Mouse (Mus musculus): Measurements from ENCODE around the gene Nek1. TPM values are rescaled to one million over a fixed set of nuclear protein-coding genes. Genes with fewer than 3 reads are reported as not detected.

Nek1 gene
- total and polyA plus RNA-seq, 2 experiments from 2014 or later: 18.4 to 19.5 TPM

DNA sequence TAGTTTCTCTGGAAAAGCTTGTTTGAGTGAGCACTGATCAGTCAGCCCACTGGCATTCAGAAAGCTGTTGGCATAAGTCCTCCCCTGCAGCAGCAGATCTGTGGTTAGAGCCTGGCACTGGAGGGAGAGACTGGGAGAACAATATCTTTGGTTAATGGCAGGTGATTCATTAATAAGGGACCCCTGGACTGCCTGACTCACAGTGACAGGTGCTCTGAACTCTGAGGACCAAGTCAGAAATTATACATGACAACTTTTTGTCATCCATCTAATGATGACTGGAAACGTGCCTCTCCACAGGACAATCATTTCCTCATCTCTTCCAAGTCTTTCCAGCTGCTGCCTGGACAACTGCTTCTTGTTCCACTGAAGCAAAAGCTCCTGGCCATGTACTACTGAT, 163.4 kb downstream of the Nek1 start:
- ATAC-seq: no peak
- WGBS: 69% methylated on average over 1 of the region's 1 CpGs

DNA sequence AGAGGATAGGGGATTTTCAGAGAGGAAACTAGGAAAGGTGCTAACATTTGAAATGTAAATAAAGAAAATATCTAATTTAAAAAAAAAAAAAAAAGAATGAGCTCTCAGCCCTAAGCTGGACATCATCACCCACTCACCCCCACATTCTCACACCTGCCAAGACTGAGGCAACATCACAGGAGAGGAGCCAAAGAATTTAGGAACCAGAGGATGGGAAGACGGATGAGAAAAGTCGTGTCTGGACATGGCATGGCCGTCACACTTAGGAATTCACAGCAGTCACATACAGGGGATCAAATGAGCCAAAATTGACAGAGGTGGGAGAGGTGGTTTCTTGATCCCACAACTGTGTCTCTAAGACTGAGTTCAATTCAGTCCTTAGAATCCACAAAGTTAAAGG, 165.5 kb downstream of the Nek1 start:
- no peaks in the 10 kb centered on the region for H3K36me3 ChIP-seq (ENCODE audit: insufficient read depth)
- no peak overlapping the region for H3K4me3 ChIP-seq (ENCODE audit: low read depth, low read length)
- no peak overlapping the region for H3K4me2 ChIP-seq (ENCODE audit: low read depth)
- H3K9ac ChIP-seq: no peak overlapping the region
- H3K4me1 ChIP-seq (ENCODE audit: insufficient read depth): no peaks in the 10 kb centered on the region
- H3K27ac ChIP-seq (ENCODE audit: low read depth, low read length): no peak overlapping the region
- no peak for ATAC-seq
- 86% methylated on average over 3 of the region's 3 CpGs for WGBS
- no peaks in the 10 kb centered on the region for H3K27me3 ChIP-seq (ENCODE audit: insufficient read depth, low read length)
- no peak for DNase-seq
- TF ChIP-seq CTCF (IDR thresholded peaks at IDR 0.05; ENCODE audit: low read depth): no peak
- H3K9me3 ChIP-seq (ENCODE audit: low read length): no peaks in the 10 kb centered on the region

More for the DNA sequence above, 163.4 kb downstream of the Nek1 start:
- Histone ChIP-seq H3K27ac (ENCODE audit: low read depth, low read length) (no peak overlapping the region), H3K27me3 (ENCODE audit: insufficient read depth, low read length) (no peaks in the 10 kb centered on the region), H3K4me3 (ENCODE audit: low read depth, low read length) (no peak overlapping the region), H3K36me3 (ENCODE audit: insufficient read depth) (no peaks in the 10 kb centered on the region), H3K9ac (no peak overlapping the region), H3K4me2 (ENCODE audit: low read depth) (no peak overlapping the region), H3K9me3 (ENCODE audit: low read length) (no peaks in the 10 kb centered on the region), H3K4me1 (ENCODE audit: insufficient read depth) (no peaks in the 10 kb centered on the region)
- no peak for TF ChIP-seq CTCF (IDR thresholded peaks at IDR 0.05; ENCODE audit: low read depth)
- no peak for DNase-seq

DNA sequence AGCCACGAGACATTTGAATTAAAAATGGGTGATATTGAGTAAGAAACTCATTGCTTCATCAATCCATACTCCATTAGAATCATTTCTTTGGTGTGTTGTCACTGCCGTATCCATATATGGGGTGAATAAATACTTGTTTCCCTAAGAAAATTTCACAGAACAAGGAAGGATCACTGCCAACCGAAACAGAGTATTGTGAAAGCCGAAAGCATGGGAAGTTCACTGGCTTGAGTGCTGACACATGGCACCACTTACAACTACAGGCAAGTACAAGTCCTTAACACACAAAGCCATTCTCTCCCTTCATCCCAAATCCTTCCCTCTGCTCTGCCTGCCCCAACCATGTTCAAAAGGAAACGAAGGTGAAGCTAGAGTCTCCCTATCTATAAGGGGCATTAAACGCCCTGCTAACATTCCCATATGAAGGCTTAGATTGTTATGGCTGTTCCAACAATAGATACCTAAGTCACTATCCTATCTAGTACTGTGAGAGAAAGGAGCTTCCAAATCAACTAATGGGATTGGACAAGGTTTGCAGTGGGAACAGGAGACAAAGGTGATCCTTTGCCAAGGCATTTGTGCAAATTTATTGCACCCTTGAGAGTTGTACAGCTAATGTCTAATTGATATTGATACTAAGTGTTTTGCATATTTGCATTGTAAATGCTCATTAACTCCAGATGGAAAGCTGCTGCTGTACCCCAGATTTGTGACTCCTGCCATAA, 168.6 kb downstream of the Nek1 start:
- ATAC-seq: no peak
- no peak overlapping the region for H3K27ac ChIP-seq (ENCODE audit: low read depth, low read length)
- H3K4me1 ChIP-seq (ENCODE audit: insufficient read depth): no peaks in the 10 kb centered on the region
- no peak overlapping the region for H3K9ac ChIP-seq
- H3K27me3 ChIP-seq (ENCODE audit: insufficient read depth, low read length): no peaks in the 10 kb centered on the region
- no peaks in the 10 kb centered on the region for H3K9me3 ChIP-seq (ENCODE audit: low read length)
- no peak overlapping the region for H3K4me2 ChIP-seq (ENCODE audit: low read depth)
- no peak overlapping the region for H3K4me3 ChIP-seq (ENCODE audit: low read depth, low read length)
- no peaks in the 10 kb centered on the region for H3K36me3 ChIP-seq (ENCODE audit: insufficient read depth)
- TF ChIP-seq CTCF (IDR thresholded peaks at IDR 0.05; ENCODE audit: low read depth): no peak
- 94% methylated on average over 6 of the region's 6 CpGs for WGBS
- DNase-seq: no peak

DNA sequence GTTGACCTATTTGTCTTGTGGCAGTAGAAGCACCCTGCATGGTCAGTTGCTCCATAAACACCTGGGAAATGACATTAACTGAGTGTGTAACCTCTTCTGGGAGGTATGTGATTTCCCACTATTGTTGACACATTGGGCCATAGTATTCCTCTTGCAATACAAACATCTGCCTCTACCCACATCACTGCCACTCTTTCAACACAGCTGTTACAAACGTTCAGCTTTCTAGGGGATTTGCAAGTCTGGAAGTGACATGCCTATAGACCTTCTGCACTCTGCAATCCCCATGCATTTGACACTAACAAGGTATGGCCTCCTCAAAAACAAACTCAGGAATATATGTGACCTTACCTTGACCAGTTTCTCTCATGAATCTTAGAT, 169.2 kb downstream of the Nek1 start:
- Histone ChIP-seq H3K36me3 (ENCODE audit: insufficient read depth) (no peaks in the 10 kb centered on the region), H3K9ac (no peak overlapping the region), H3K4me3 (ENCODE audit: low read depth, low read length) (no peak overlapping the region), H3K27me3 (ENCODE audit: insufficient read depth, low read length) (no peaks in the 10 kb centered on the region), H3K9me3 (ENCODE audit: low read length) (no peaks in the 10 kb centered on the region), H3K27ac (ENCODE audit: low read depth, low read length) (no peak overlapping the region), H3K4me1 (ENCODE audit: insufficient read depth) (no peaks in the 10 kb centered on the region), H3K4me2 (ENCODE audit: low read depth) (no peak overlapping the region)
- ATAC-seq: no peak
- TF ChIP-seq CTCF (IDR thresholded peaks at IDR 0.05; ENCODE audit: low read depth): no peak
- WGBS: 70% methylated on average over 1 of the region's 1 CpGs
- no peak for DNase-seq

DNA sequence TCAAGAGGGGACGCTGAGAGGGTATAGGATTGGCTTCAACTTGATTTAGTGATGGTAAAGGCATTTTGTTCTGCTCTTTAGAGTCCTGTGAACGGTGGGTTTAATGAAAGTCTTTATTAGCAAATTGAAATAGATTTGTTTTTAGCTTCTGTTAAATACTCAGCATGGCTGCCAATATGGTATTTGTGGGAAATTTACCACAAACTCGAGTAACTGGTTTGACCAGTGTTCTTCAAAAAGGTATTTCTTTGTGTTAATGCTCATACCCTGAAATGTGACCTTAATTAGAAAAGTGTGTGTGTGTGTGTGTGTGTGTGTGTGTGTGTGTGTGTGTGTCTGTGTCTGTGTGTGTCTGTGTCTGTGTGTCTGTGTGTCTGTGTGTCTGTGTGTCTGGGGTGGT, 178.6 kb downstream of the Nek1 start:
- ATAC-seq (no peak), DNase-seq (no peak)
- 87% methylated on average over 3 of the region's 3 CpGs for WGBS
- no peak overlapping the region for H3K27ac ChIP-seq (ENCODE audit: low read depth, low read length)
- H3K9ac ChIP-seq: no peak overlapping the region
- no peak overlapping the region for H3K4me2 ChIP-seq (ENCODE audit: low read depth)
- H3K4me1 ChIP-seq (ENCODE audit: insufficient read depth): no peaks in the 10 kb centered on the region
- TF ChIP-seq CTCF (IDR thresholded peaks at IDR 0.05; ENCODE audit: low read depth): no peak
- H3K27me3 ChIP-seq (ENCODE audit: insufficient read depth, low read length): no peaks in the 10 kb centered on the region
- no peak overlapping the region for H3K4me3 ChIP-seq (ENCODE audit: low read depth, low read length)
- no peaks in the 10 kb centered on the region for H3K36me3 ChIP-seq (ENCODE audit: insufficient read depth)
- H3K9me3 ChIP-seq (ENCODE audit: low read length): no peaks in the 10 kb centered on the region

DNA sequence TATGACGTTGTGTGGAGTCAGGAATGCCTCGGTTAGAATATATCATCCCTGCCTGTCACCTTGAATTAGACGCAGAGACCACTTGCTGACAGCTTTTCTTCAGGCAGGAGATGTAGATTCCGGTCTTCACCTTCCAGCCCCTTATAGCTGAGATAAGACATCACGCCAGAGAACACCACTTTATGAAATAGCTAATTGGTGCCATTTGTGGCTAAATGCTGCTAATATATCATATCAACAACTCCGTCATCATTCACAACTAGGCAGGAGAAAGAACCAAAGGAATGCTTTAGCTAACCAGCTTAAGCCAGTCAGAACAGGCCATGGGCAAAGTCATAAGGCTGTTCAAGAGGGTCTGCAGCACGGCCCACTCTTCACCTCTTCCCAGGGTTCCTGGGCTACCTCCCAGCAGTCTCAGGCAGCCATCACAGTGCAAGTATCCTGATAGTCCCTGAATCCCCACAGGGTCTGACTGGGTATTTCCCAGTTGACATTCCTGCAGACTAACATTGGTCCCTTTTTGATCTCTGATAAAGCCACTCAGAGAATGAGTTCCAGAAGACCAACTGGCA, 181.0 kb downstream of the Nek1 start:
- 70% methylated on average over 7 of the region's 7 CpGs for WGBS
- Histone ChIP-seq H3K27me3 (ENCODE audit: insufficient read depth, low read length) (no peaks in the 10 kb centered on the region), H3K4me2 (ENCODE audit: low read depth) (no peak overlapping the region), H3K4me1 (ENCODE audit: insufficient read depth) (no peaks in the 10 kb centered on the region), H3K9ac (no peak overlapping the region), H3K27ac (ENCODE audit: low read depth, low read length) (no peak overlapping the region), H3K4me3 (ENCODE audit: low read depth, low read length) (no peak overlapping the region), H3K36me3 (ENCODE audit: insufficient read depth) (no peaks in the 10 kb centered on the region), H3K9me3 (ENCODE audit: low read length) (no peaks in the 10 kb centered on the region)
- no peak for ATAC-seq
- no peak for TF ChIP-seq CTCF (IDR thresholded peaks at IDR 0.05; ENCODE audit: low read depth)
- no peak for DNase-seq

DNA sequence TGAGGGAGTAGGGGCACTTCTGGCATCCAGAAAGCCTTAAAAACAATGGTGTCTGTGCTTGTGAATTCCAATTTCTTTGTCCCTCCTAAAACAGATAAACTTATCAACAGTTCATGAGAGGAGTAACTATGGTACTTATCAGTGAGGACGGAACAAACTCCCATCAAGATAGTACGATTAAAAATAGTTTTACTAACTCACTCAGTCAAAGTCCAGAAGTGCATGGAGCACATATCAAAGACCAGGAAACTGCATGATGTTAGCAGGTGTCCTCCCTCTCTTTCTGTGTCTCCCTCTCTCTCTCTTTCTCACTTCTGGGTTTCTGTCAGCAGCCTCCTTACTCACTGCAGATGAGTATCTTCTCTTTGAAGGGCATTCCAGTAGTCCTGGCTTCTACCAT, 182.9 kb downstream of the Nek1 start:
- Histone ChIP-seq H3K9ac (no peak overlapping the region), H3K36me3 (ENCODE audit: insufficient read depth) (no peaks in the 10 kb centered on the region), H3K4me3 (ENCODE audit: low read depth, low read length) (no peak overlapping the region), H3K27ac (ENCODE audit: low read depth, low read length) (no peak overlapping the region), H3K4me1 (ENCODE audit: insufficient read depth) (no peaks in the 10 kb centered on the region), H3K9me3 (ENCODE audit: low read length) (no peaks in the 10 kb centered on the region), H3K4me2 (ENCODE audit: low read depth) (no peak overlapping the region), H3K27me3 (ENCODE audit: insufficient read depth, low read length) (no peaks in the 10 kb centered on the region)
- ATAC-seq (no peak), DNase-seq (no peak)
- no peak for TF ChIP-seq CTCF (IDR thresholded peaks at IDR 0.05; ENCODE audit: low read depth)
- WGBS: 92% methylated on average over 2 of the region's 2 CpGs
